Mouse (Mus musculus) CH12.LX (cell line): Measurements from ENCODE around the gene Pdcd4. TPM values are rescaled to one million over a fixed set of nuclear protein-coding genes. Genes with fewer than 3 reads are reported as not detected.
A peak's percentile ranks its signal among the peaks of the same experiment; 100 is the strongest.

Experiments
- DNase-seq: peaks from one replicate; pipeline ENCODE4 v3.0.0-alpha.2; 2013; ENCODE audit errors: extremely low read depth
- H3K27ac ChIP-seq: 2 replicates; pipeline ENCODE4 v1.5.1; 2012; ENCODE audit warnings: low read depth, mild to moderate bottlenecking, control low read depth, moderate library complexity; ENCODE audit not compliant: insufficient read depth
- H3K27me3 ChIP-seq: replicated peaks from 2 replicates; pipeline ENCODE3; 2012; ENCODE audit warnings: inconsistent platforms
- H3K36me3 ChIP-seq, 2 experiments: replicated peaks in 1 of 2; 2 replicates each; pipeline versions ENCODE3 to v1.6.1; 2012; ENCODE audit warnings: inconsistent platforms in 1 of 2, low read length in 1 of 2, mild to moderate bottlenecking in 1 of 2, mixed read lengths in 1 of 2, moderate library complexity in 1 of 2; ENCODE audit not compliant: control insufficient read depth in 1 of 2, insufficient read depth in 1 of 2
- H3K4me1 ChIP-seq, 2 experiments: 2 replicates each; pipeline ENCODE4 v1.6.1; 2012; ENCODE audit warnings: inconsistent platforms in 1 of 2, moderate library complexity in 1 of 2; ENCODE audit not compliant: insufficient read depth in 2 of 2, control insufficient read depth in 1 of 2
- H3K4me2 ChIP-seq: 2 replicates; pipeline ENCODE4 v1.6.1; 2012; ENCODE audit warnings: low read depth, mild to moderate bottlenecking, control low read depth; ENCODE audit not compliant: poor library complexity, insufficient read depth, severe bottlenecking
- H3K4me3 ChIP-seq, 3 experiments: fragments of 150-350 bp in 1 of 3; sonication (generic) in 1 of 3; replicated peaks in 1 of 3; 2 replicates each; pipeline versions ENCODE3 to v1.5.1; 2011 to 2012; ENCODE audit warnings: low read depth in 2 of 3, low read length in 2 of 3, mild to moderate bottlenecking in 2 of 3, moderate library complexity in 2 of 3, control low read depth in 1 of 3, improper control_type of control experiment in 1 of 3, inconsistent platforms in 1 of 3, mixed read lengths in 1 of 3; ENCODE audit not compliant: poor library complexity in 1 of 3
- H3K79me2 ChIP-seq: replicated peaks from 2 replicates; pipeline ENCODE4 v1.6.1; 2012; ENCODE audit warnings: mild to moderate bottlenecking, moderate library complexity; ENCODE audit not compliant: control insufficient read depth, poor library complexity, insufficient read depth, severe bottlenecking; ENCODE audit errors: extremely low read depth
- H3K9ac ChIP-seq: 2 replicates; pipeline ENCODE4 v1.6.1; 2012; ENCODE audit warnings: low read depth, mild to moderate bottlenecking, control low read depth, moderate library complexity; ENCODE audit not compliant: insufficient read depth
- H3K9me3 ChIP-seq: replicated peaks from 2 replicates; pipeline ENCODE3; 2012; ENCODE audit warnings: low read length, inconsistent platforms, mixed read lengths
- BHLHE40 ChIP-seq: IDR thresholded peaks from 2 replicates; pipeline ENCODE4 v1.6.1; 2011; ENCODE audit warnings: mild to moderate bottlenecking, low read depth, low read length, improper control_type of control experiment
- CHD2 ChIP-seq: IDR thresholded peaks from 2 replicates; pipeline ENCODE4 v1.6.1; 2011; ENCODE audit warnings: low read length, improper control_type of control experiment
- CTCF ChIP-seq, 2 experiments: IDR thresholded peaks in 1 of 2; conservative IDR thresholded peaks in 1 of 2; 2 replicates each; pipeline ENCODE4 v1.5.1; 2011 to 2012; ENCODE audit warnings: low read depth in 2 of 2, low read length in 2 of 2, improper control_type of control experiment in 1 of 2, inconsistent platforms in 1 of 2, mild to moderate bottlenecking in 1 of 2, moderate library complexity in 1 of 2
- ELF1 ChIP-seq: IDR thresholded peaks from 2 replicates; pipeline ENCODE4 v1.6.1; 2014; ENCODE audit warnings: low read depth, mild to moderate bottlenecking, inconsistent platforms, low read length, improper control_type of control experiment
- EP300 ChIP-seq: IDR thresholded peaks from 2 replicates; pipeline ENCODE4 v1.6.1; 2011; ENCODE audit warnings: low read length, improper control_type of control experiment
- ETS1 ChIP-seq: conservative IDR thresholded peaks from 2 replicates; pipeline ENCODE4 v1.6.1; 2012; ENCODE audit warnings: low read depth, mild to moderate bottlenecking, inconsistent platforms, low read length, improper control_type of control experiment, moderate library complexity
- HCFC1 ChIP-seq: IDR thresholded peaks from 2 replicates; pipeline ENCODE4 v1.6.1; 2012; ENCODE audit warnings: low read depth, mild to moderate bottlenecking, inconsistent platforms, low read length, improper control_type of control experiment
- IRF4 ChIP-seq: IDR thresholded peaks from 2 replicates; pipeline ENCODE4 v1.6.1; 2014; ENCODE audit warnings: low read depth, mild to moderate bottlenecking, inconsistent platforms, low read length, improper control_type of control experiment
- JUN ChIP-seq: IDR thresholded peaks from 2 replicates; pipeline ENCODE4 v1.6.1; 2011; ENCODE audit warnings: low read depth, mild to moderate bottlenecking, low read length, improper control_type of control experiment, moderate library complexity; ENCODE audit not compliant: insufficient read depth
- JUND ChIP-seq: conservative IDR thresholded peaks from 2 replicates; pipeline ENCODE4 v1.6.1; 2011; ENCODE audit warnings: low read depth, low read length, improper control_type of control experiment
- KAT2A ChIP-seq: IDR thresholded peaks from 2 replicates; pipeline ENCODE4 v1.6.1; 2012; ENCODE audit warnings: low read length, improper control_type of control experiment, inconsistent platforms; ENCODE audit not compliant: insufficient replicate concordance
- MAFK ChIP-seq: IDR thresholded peaks from 2 replicates; pipeline ENCODE4 v1.6.1; 2011; ENCODE audit warnings: low read length, improper control_type of control experiment; ENCODE audit not compliant: insufficient replicate concordance
- MAZ ChIP-seq: IDR thresholded peaks from 2 replicates; pipeline ENCODE4 v1.6.1; 2012; ENCODE audit warnings: low read depth, mild to moderate bottlenecking, inconsistent platforms, low read length, improper control_type of control experiment, moderate library complexity
- MEF2A ChIP-seq: IDR thresholded peaks from 2 replicates; pipeline ENCODE4 v1.6.1; 2014; ENCODE audit warnings: low read depth, mild to moderate bottlenecking, inconsistent platforms, low read length, improper control_type of control experiment, borderline replicate concordance
- MXI1 ChIP-seq: IDR thresholded peaks from 2 replicates; pipeline ENCODE4 v1.6.1; 2011; ENCODE audit warnings: mild to moderate bottlenecking, low read depth, low read length, improper control_type of control experiment
- NELFE ChIP-seq: IDR thresholded peaks from 2 replicates; pipeline ENCODE4 v1.6.1; 2011; ENCODE audit warnings: low read depth, low read length, improper control_type of control experiment
- NRF1 ChIP-seq: IDR thresholded peaks from 2 replicates; pipeline ENCODE4 v1.6.1; 2014; ENCODE audit warnings: low read depth, mild to moderate bottlenecking, inconsistent platforms, low read length, improper control_type of control experiment, moderate library complexity
- PAX5 ChIP-seq: IDR thresholded peaks from 2 replicates; pipeline ENCODE4 v1.6.1; 2012; ENCODE audit warnings: low read length, inconsistent platforms, mixed read lengths
- POLR2A ChIP-seq: IDR thresholded peaks from 2 replicates; pipeline ENCODE4 v1.6.1; 2011; ENCODE audit warnings: low read depth, mild to moderate bottlenecking, improper control_type of control experiment, low read length
- POLR2AphosphoS2 ChIP-seq: IDR thresholded peaks from 2 replicates; pipeline ENCODE4 v1.6.1; 2011; ENCODE audit warnings: low read depth, low read length, improper control_type of control experiment
- RAD21 ChIP-seq: IDR thresholded peaks from 2 replicates; pipeline ENCODE4 v1.6.1; 2011; ENCODE audit warnings: low read depth, mild to moderate bottlenecking, low read length, improper control_type of control experiment, moderate library complexity
- RCOR1 ChIP-seq: conservative IDR thresholded peaks from 2 replicates; pipeline ENCODE4 v1.6.1; 2012; ENCODE audit warnings: low read depth, mild to moderate bottlenecking, inconsistent platforms, low read length, improper control_type of control experiment
- TBP ChIP-seq: conservative IDR thresholded peaks from 2 replicates; pipeline ENCODE4 v1.6.1; 2011; ENCODE audit warnings: low read depth, low read length, improper control_type of control experiment
- TCF12 ChIP-seq: IDR thresholded peaks from 2 replicates; pipeline ENCODE4 v1.6.1; 2014; ENCODE audit warnings: low read depth, mild to moderate bottlenecking, inconsistent platforms, low read length, improper control_type of control experiment
- UBTF ChIP-seq: IDR thresholded peaks from 2 replicates; pipeline ENCODE4 v1.6.1; 2012; ENCODE audit warnings: low read depth, mild to moderate bottlenecking, inconsistent platforms, low read length, improper control_type of control experiment, moderate library complexity
- USF1 ChIP-seq: IDR thresholded peaks from 2 replicates; pipeline ENCODE4 v1.6.1; 2014; ENCODE audit warnings: low read depth, mild to moderate bottlenecking, inconsistent platforms, low read length, improper control_type of control experiment
- ZC3H11A ChIP-seq: IDR thresholded peaks from 2 replicates; pipeline ENCODE4 v1.6.1; 2012; ENCODE audit warnings: low read depth, mild to moderate bottlenecking, inconsistent platforms, low read length, improper control_type of control experiment
- ZKSCAN1 ChIP-seq: IDR thresholded peaks from 2 replicates; pipeline ENCODE4 v1.6.1; 2012; ENCODE audit warnings: low read depth, inconsistent platforms, low read length, improper control_type of control experiment, borderline replicate concordance
- ZNF384 ChIP-seq: IDR thresholded peaks from 2 replicates; pipeline ENCODE4 v1.6.1; 2012; ENCODE audit warnings: low read depth, low read length, improper control_type of control experiment, inconsistent platforms
- dilution Hi-C: fragments of 300-500 bp; cut with MboI; formaldehyde crosslinking; loops from 2 replicates; pipeline ENCODE4 v1.14.3; 2020; ENCODE audit warnings: low sequenced_read_pairs; ENCODE audit not compliant: extremely low pct_unique_long_range_greater_than_20kb, extremely low pct_ligation_motif_present
- in situ Hi-C: fragments of 300-500 bp; cut with MboI; formaldehyde crosslinking; loops from 3 replicates; pipeline ENCODE4 v1.14.3; 2019; ENCODE audit warnings: low sequenced_read_pairs, low pct_ligation_motif_present, low pct_unique_long_range_greater_than_20kb, mixed read lengths
- polyA plus RNA-seq: library from polyadenylated mRNA; unstranded; fragments of >175 nt; gene quantifications from 2 replicates; pipeline ENCODE4 v1.2.1, GENCODE M21; 2012; ENCODE audit warnings: low read depth; ENCODE audit not compliant: insufficient read length
- total RNA-seq, 2 experiments: library from RNA; depleted of rRNA; stranded (reverse); fragments of 300-350 nt in 1 of 2; fragments of >200 nt in 1 of 2; gene quantifications; 2 replicates each; pipeline ENCODE4 v1.2.3; 2012 to 2014

The Pdcd4 gene
- total and polyA plus RNA-seq, 3 experiments: 24.4 to 39.0 (median 26.3) TPM

GRCm38 (mm10) chr19:53893711-53894171 is 1.7 kb downstream of the Pdcd4 start:
- Histone ChIP-seq H3K36me3 (no peaks in the 10 kb centered on the region), H3K79me2 (no peaks in the 10 kb centered on the region), H3K27ac (peak overlapping the region; percentile 67), H3K27me3 (no peaks in the 10 kb centered on the region), H3K4me1 (peaks cover 38 to 76% of the 10 kb centered on the region in 2 experiments), H3K4me3 (no peak overlapping the region), H3K4me2 (0 out of 2 replicates have a peak overlapping the region, but pooled peaks have one; percentile 2), H3K9me3 (no peaks in the 10 kb centered on the region), H3K9ac (peak overlapping the region; percentile 5)
- TF ChIP-seq ELF1: peak; percentile 22; the same call in 1 of the 2 replicates
- no peak for TF ChIP-seq TBP
- TF ChIP-seq HCFC1: no peak
- no peak for TF ChIP-seq JUN
- no peak for TF ChIP-seq UBTF
- TF ChIP-seq NRF1: no peak
- TF ChIP-seq BHLHE40: no peak
- 0 out of 2 replicates have a peak, but pooled peaks have one; percentile 27 for TF ChIP-seq TCF12
- no peak for TF ChIP-seq POLR2AphosphoS2
- TF ChIP-seq RAD21: no peak
- peak; percentile 53; the same call in 1 of the 2 replicates for TF ChIP-seq CHD2
- peak; percentile 28; the same call in 1 of the 2 replicates for TF ChIP-seq POLR2A
- TF ChIP-seq USF1: no peak
- TF ChIP-seq MXI1: no peak
- TF ChIP-seq MEF2A: no peak
- TF ChIP-seq EP300: no peak
- TF ChIP-seq ZKSCAN1: no peak
- TF ChIP-seq IRF4: peak; percentile 68
- TF ChIP-seq NELFE: no peak; the same call in 1 of the 2 replicates
- peak; percentile 45 for DNase-seq
- dilution Hi-C loops: no loop called here
- in situ Hi-C loops: no loop called here

DNA sequence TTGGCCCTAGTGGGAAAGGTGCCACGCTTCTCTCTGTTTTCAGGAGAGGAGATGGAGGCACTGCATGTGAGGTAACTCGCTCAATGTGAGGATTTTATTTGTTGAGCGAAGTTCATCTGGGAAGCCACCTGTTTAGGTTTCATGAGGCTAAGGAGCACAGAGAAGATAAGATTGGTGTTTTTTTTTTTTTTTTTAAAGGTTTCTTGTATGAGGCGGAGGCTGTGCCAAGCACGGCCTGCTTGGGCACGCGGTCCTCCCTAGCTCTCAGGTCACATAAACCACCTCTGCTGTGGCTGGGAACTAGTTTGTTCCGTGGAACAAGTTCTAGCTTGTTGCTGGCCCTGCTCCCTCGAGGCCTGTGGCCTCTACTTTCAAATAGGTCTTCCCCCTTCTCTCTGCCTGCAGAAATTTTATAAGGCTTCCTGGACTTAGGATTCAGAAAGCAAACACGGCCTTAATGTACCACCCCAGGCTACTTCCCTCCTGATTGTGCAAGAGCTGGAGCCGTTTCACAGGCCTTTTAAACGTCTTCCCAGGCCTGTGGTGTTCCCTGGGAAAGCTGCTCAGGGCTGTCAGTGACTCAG is 2.6 kb downstream of the Pdcd4 start:
- Histone ChIP-seq H3K4me2 (peak overlapping the region; percentile 40), H3K9me3 (no peaks in the 10 kb centered on the region), H3K9ac (peak overlapping the region; percentile 5), H3K27ac (peak overlapping the region; percentile 67), H3K27me3 (no peaks in the 10 kb centered on the region), H3K36me3 (no peaks in the 10 kb centered on the region), H3K4me1 (peaks cover 36 to 82% of the 10 kb centered on the region in 2 experiments), H3K79me2 (no peaks in the 10 kb centered on the region), H3K4me3 (no peak overlapping the region)
- dilution Hi-C loops: no loop called here
- in situ Hi-C loops: no loop called here
- peak; percentile 75 for DNase-seq
- TF ChIP-seq RCOR1 (0 out of 2 replicates have a peak, but pooled peaks have one; percentile 9), NELFE (no peak; the same call in 1 of the 2 replicates), ZKSCAN1 (no peak), CHD2 (0 out of 2 replicates have a peak, but pooled peaks have one; percentile 37), EP300 (peak; percentile 79), PAX5 (no peak), POLR2AphosphoS2 (no peak), MAZ (0 out of 2 replicates have a peak, but pooled peaks have one; percentile 52), ETS1 (peak; percentile 77), TBP (no peak), JUN (no peak), POLR2A (peak; percentile 43; the same call in 1 of the 2 replicates), ZC3H11A (no peak), MXI1 (0 out of 2 replicates have a peak, but pooled peaks have one; percentile 56), IRF4 (peak; percentile 83), MEF2A (peak; percentile 73; the same call in 1 of the 2 replicates), MAFK (peak; percentile 36; the same call in 1 of the 2 replicates), JUND (no peak), ZNF384 (peak; percentile 91), KAT2A (peak; percentile 56; the same call in 1 of the 2 replicates), NRF1 (no peak), CTCF (conservative IDR thresholded peaks at IDR 0.05 in 1 of 2, IDR thresholded peaks at IDR 0.05 in 1 of 2; ENCODE audit: low read depth in 2 of 2, low read length in 2 of 2) (no peak)
